Mouse (Mus musculus): ENCODE measurements around the gene Gpa33. TPM values are rescaled to one million over a fixed set of nuclear protein-coding genes. Genes with fewer than 3 reads are reported as not detected.

Gpa33 gene
- total and polyA plus RNA-seq, 3 experiments, result 0.04 TPM; not detected in 2

DNA sequence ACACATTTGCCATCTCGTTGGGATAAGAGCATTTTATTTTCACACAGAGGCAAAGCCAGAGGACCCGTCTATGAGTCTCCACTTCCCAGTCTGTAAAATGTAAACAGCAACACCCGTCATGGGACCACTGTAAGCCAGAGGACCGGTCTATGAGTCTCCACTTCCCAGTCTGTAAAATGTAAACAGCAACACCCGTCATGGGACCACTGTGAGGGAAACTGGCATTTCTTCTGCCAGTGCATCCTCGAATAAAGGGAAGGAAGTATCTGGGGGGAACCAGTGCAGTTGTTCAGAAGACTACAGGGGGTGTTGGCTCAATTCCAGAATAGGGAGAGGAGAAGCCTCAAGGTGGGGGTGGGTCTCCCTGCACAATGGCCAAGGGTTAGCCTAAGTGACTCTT, 24.6 kb upstream of the Gpa33 start:
- Histone ChIP-seq H3K9me3 (replicated peaks; ENCODE audit: low read length) (no peaks in the 10 kb centered on the region), H3K9ac (ENCODE audit: insufficient read depth, low read depth) (no peak overlapping the region), H3K4me1 (ENCODE audit: control insufficient read depth in 1 of 2, insufficient read depth in 2 of 2) (peaks cover 2 to 13% of the 10 kb centered on the region in 2 experiments; a peak in 3 of 4 replicates), H3K36me3 (replicated peaks in 1 of 2; ENCODE audit: control insufficient read depth in 1 of 2, insufficient read depth in 1 of 2, low read length in 1 of 2) (no peaks in the 10 kb centered on the region), H3K79me2 (replicated peaks; ENCODE audit: control insufficient read depth, extremely low read depth, insufficient read depth, poor library complexity, severe bottlenecking) (no peaks in the 10 kb centered on the region), H3K4me2 (ENCODE audit: insufficient read depth, low read depth, poor library complexity, severe bottlenecking) (no peak overlapping the region), H3K27ac (ENCODE audit: insufficient read depth, low read depth) (no peak overlapping the region), H3K4me3 (replicated peaks in 1 of 3; ENCODE audit: low read depth in 2 of 3, low read length in 2 of 3, poor library complexity in 1 of 3) (no peak overlapping the region), H3K27me3 (replicated peaks) (no peaks in the 10 kb centered on the region)
- dilution Hi-C loops (cut with MboI; ENCODE audit: extremely low pct_ligation_motif_present, extremely low pct_unique_long_range_greater_than_20kb, low sequenced_read_pairs), result no loop called here
- TF ChIP-seq SIN3A (IDR thresholded peaks at IDR 0.05; ENCODE audit: low read length) (no peak), USF1 (IDR thresholded peaks at IDR 0.05; ENCODE audit: low read depth, low read length) (no peak), ZMIZ1 (IDR thresholded peaks at IDR 0.05; ENCODE audit: low read depth, low read length) (no peak), JUN (IDR thresholded peaks at IDR 0.05; ENCODE audit: insufficient read depth, low read depth, low read length) (no peak), MEF2A (IDR thresholded peaks at IDR 0.05; ENCODE audit: borderline replicate concordance, low read depth, low read length) (no peak), ELF1 (IDR thresholded peaks at IDR 0.05; ENCODE audit: low read depth, low read length) (no peak), PAX5 (IDR thresholded peaks at IDR 0.05; ENCODE audit: low read length) (no peak), CTCF (conservative IDR thresholded peaks at IDR 0.05 in 1 of 2, IDR thresholded peaks at IDR 0.05 in 1 of 2; ENCODE audit: low read depth in 2 of 2, low read length in 2 of 2) (no peak), MAX (IDR thresholded peaks at IDR 0.05; ENCODE audit: low read length) (no peak), ZC3H11A (IDR thresholded peaks at IDR 0.05; ENCODE audit: low read depth, low read length) (no peak), CHD2 (IDR thresholded peaks at IDR 0.05; ENCODE audit: low read length) (no peak), ETS1 (conservative IDR thresholded peaks at IDR 0.05; ENCODE audit: low read depth, low read length) (no peak), IRF4 (IDR thresholded peaks at IDR 0.05; ENCODE audit: low read depth, low read length) (no peak), RCOR1 (conservative IDR thresholded peaks at IDR 0.05; ENCODE audit: low read depth, low read length) (no peak), HCFC1 (IDR thresholded peaks at IDR 0.05; ENCODE audit: low read depth, low read length) (no peak), GABPA (IDR thresholded peaks at IDR 0.05; ENCODE audit: insufficient replicate concordance, low read depth, low read length) (no peak)
- in situ Hi-C loops (cut with MboI; ENCODE audit: low pct_ligation_motif_present, low pct_unique_long_range_greater_than_20kb, low sequenced_read_pairs), result no loop called here
- no peak for DNase-seq (ENCODE audit: extremely low read depth)

DNA sequence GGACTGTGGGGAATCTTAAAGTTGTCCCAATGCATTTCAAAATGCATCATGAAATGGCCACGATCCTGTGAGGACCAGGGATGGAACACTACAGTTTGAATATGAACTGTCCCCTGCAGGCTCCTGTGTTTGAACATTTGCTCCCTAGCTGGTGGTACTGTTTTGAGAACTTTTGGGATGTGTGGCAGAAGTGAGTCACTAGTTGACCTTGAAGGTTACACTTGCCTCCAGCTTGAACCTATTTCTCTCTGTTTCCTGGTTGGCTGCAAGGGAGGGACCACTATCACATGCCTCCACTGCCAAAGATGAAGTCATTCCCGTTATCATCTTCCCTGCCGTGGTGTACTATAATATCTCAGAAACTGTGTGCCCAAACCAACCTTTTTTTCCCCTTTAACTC, 15.1 kb upstream of the Gpa33 start:
- dilution Hi-C loops (cut with MboI; ENCODE audit: extremely low pct_ligation_motif_present, extremely low pct_unique_long_range_greater_than_20kb, low sequenced_read_pairs) (no loop called here), in situ Hi-C loops (cut with MboI; ENCODE audit: low pct_ligation_motif_present, low pct_unique_long_range_greater_than_20kb, low sequenced_read_pairs) (no loop called here)
- H3K27me3 ChIP-seq (replicated peaks), result no peaks in the 10 kb centered on the region
- H3K9ac ChIP-seq (ENCODE audit: insufficient read depth, low read depth), result no peak overlapping the region
- H3K4me3 ChIP-seq (replicated peaks in 1 of 3; ENCODE audit: low read depth in 2 of 3, low read length in 2 of 3, poor library complexity in 1 of 3), result no peak overlapping the region
- H3K4me2 ChIP-seq (ENCODE audit: insufficient read depth, low read depth, poor library complexity, severe bottlenecking), result no peak overlapping the region
- no peak overlapping the region for H3K27ac ChIP-seq (ENCODE audit: insufficient read depth, low read depth)
- no peak for TF ChIP-seq RAD21 (IDR thresholded peaks at IDR 0.05; ENCODE audit: low read depth, low read length)
- TF ChIP-seq USF2 (conservative IDR thresholded peaks at IDR 0.05; ENCODE audit: low read depth, low read length), result no peak
- TF ChIP-seq CTCF (conservative IDR thresholded peaks at IDR 0.05 in 1 of 2, IDR thresholded peaks at IDR 0.05 in 1 of 2; ENCODE audit: low read depth in 2 of 2, low read length in 2 of 2), result no peak
- TF ChIP-seq RCOR1 (conservative IDR thresholded peaks at IDR 0.05; ENCODE audit: low read depth, low read length), result no peak
- TF ChIP-seq ETS1 (conservative IDR thresholded peaks at IDR 0.05; ENCODE audit: low read depth, low read length), result no peak
- no peak for TF ChIP-seq ZKSCAN1 (IDR thresholded peaks at IDR 0.05; ENCODE audit: borderline replicate concordance, low read depth, low read length)
- TF ChIP-seq HCFC1 (IDR thresholded peaks at IDR 0.05; ENCODE audit: low read depth, low read length), result no peak
- no peak for TF ChIP-seq MEF2A (IDR thresholded peaks at IDR 0.05; ENCODE audit: borderline replicate concordance, low read depth, low read length)
- TF ChIP-seq UBTF (IDR thresholded peaks at IDR 0.05; ENCODE audit: low read depth, low read length), result no peak
- TF ChIP-seq NELFE (IDR thresholded peaks at IDR 0.05; ENCODE audit: low read depth, low read length), result no peak
- TF ChIP-seq KAT2A (IDR thresholded peaks at IDR 0.05; ENCODE audit: insufficient replicate concordance, low read length), result no peak
- no peak for TF ChIP-seq SMC3 (IDR thresholded peaks at IDR 0.05; ENCODE audit: low read depth, low read length)
- H3K79me2 ChIP-seq (replicated peaks; ENCODE audit: control insufficient read depth, extremely low read depth, insufficient read depth, poor library complexity, severe bottlenecking), result no peaks in the 10 kb centered on the region
- H3K4me1 ChIP-seq (ENCODE audit: control insufficient read depth in 1 of 2, insufficient read depth in 2 of 2), result peaks cover 0 to 7% of the 10 kb centered on the region in 2 experiments; a peak in 2 of 4 replicates
- no peaks in the 10 kb centered on the region for H3K36me3 ChIP-seq (replicated peaks in 1 of 2; ENCODE audit: control insufficient read depth in 1 of 2, insufficient read depth in 1 of 2, low read length in 1 of 2)
- no peak for DNase-seq (ENCODE audit: extremely low read depth)
- peaks cover 6% of the 10 kb centered on the region for H3K9me3 ChIP-seq (replicated peaks; ENCODE audit: low read length)

Measured in CH12.LX (cell line).